Comparison of ENCODE assay signal across 8 mouse cellular contexts in genomic region chr7:44496771-44497109, GRCm38 (mm10). TPM values are rescaled to one million over a fixed set of nuclear protein-coding genes. Genes with fewer than 3 reads are reported as not detected.
A peak's percentile ranks its signal among the peaks of the same experiment; 100 is the strongest.
DNase-seq lines count a peak whose midpoint lies in the region; ATAC-seq and TF ChIP-seq lines count a peak whose summit lies in the region.

No protein-coding gene starts in this region.

- H3K27ac ChIP-seq in lung, embryonic 14.5 days (ENCODE audit: low read depth): peak overlapping the region; percentile 86
- peak overlapping the region; percentile 94 for H3K27ac ChIP-seq in embryonic facial prominence, embryonic 14.5 days (replicated peaks; ENCODE audit: low read depth, low read length)
- H3K27ac ChIP-seq in intestine, embryonic 16.5 days (ENCODE audit: low read length): peak overlapping the region; percentile 70
- H3K27ac ChIP-seq in neural tube, embryonic 13.5 days (replicated peaks): peak overlapping the region; percentile 95

- 1% methylated on average over 26 of the region's 26 CpGs for WGBS in lung, embryonic 14.5 days
- WGBS in embryonic facial prominence, embryonic 14.5 days: 0% methylated on average over 13 of the region's 26 CpGs
- WGBS in intestine, embryonic 16.5 days: under 1% methylated on average over 26 of the region's 26 CpGs
- WGBS in neural tube, embryonic 13.5 days: under 1% methylated on average over 26 of the region's 26 CpGs

- H3K4me3 ChIP-seq in lung, embryonic 14.5 days (ENCODE audit: low read depth, low read length): peak overlapping the region; percentile 70
- peak overlapping the region; percentile 76 for H3K4me3 ChIP-seq in embryonic facial prominence, embryonic 14.5 days (ENCODE audit: low read depth, low read length)
- H3K4me3 ChIP-seq in intestine, embryonic 16.5 days (ENCODE audit: low read length): peak overlapping the region; percentile 68
- peak overlapping the region; percentile 86 for H3K4me3 ChIP-seq in neural tube, embryonic 13.5 days

- peak overlapping the region; percentile 94 for H3K4me2 ChIP-seq in lung, embryonic 14.5 days
- H3K4me2 ChIP-seq in embryonic facial prominence, embryonic 14.5 days (ENCODE audit: low read depth, low read length): peak overlapping the region; percentile 84
- H3K4me2 ChIP-seq in intestine, embryonic 16.5 days (ENCODE audit: low read depth, low read length): peak overlapping the region; percentile 92
- H3K4me2 ChIP-seq in neural tube, embryonic 13.5 days: peak overlapping the region; percentile 85

- ATAC-seq in lung, embryonic 14.5 days (ENCODE audit: insufficient read depth): no peak
- ATAC-seq in embryonic facial prominence, embryonic 14.5 days (ENCODE audit: low read depth): no peak
- ATAC-seq in intestine, embryonic 16.5 days: no peak; the same call in 1 of the 2 replicates
- no peak for ATAC-seq in neural tube, embryonic 13.5 days (ENCODE audit: low read depth)

- TF ChIP-seq CTCF in lung, embryonic 14.5 days (IDR thresholded peaks at IDR 0.05; ENCODE audit: low read depth): peak; percentile 38

- H3K9ac ChIP-seq in lung, embryonic 14.5 days: peak overlapping the region; percentile 80
- H3K9ac ChIP-seq in embryonic facial prominence, embryonic 14.5 days (ENCODE audit: low read depth, low read length): peak overlapping the region; percentile 85
- peak overlapping the region; percentile 83 for H3K9ac ChIP-seq in intestine, embryonic 16.5 days (ENCODE audit: low read depth, low read length)
- peak overlapping the region; percentile 95 for H3K9ac ChIP-seq in neural tube, embryonic 13.5 days

- no peak for DNase-seq in lung, embryonic 14.5 days
- no peak for DNase-seq in lung, postnatal 25 days (ENCODE audit: low spot score)
- DNase-seq in embryonic facial prominence, embryonic 14.5 days (ENCODE audit: low spot score): no peak
- no peak for DNase-seq in yolk sac, embryonic 10.5 days (ENCODE audit: low spot score)
- DNase-seq in retina, embryonic 14.5 days (ENCODE audit: low spot score): no peak
- DNase-seq in embryo, embryonic 9.5 days (ENCODE audit: extremely low spot score): no peak

- H3K27me3 ChIP-seq in lung, embryonic 14.5 days (ENCODE audit: insufficient read depth, low read length): peaks cover 4% of the 10 kb centered on the region; the same call in 1 of the 2 replicates
- no peaks in the 10 kb centered on the region for H3K27me3 ChIP-seq in embryonic facial prominence, embryonic 14.5 days (replicated peaks; ENCODE audit: control insufficient read depth, insufficient read depth, low read length)
- no peaks in the 10 kb centered on the region for H3K27me3 ChIP-seq in intestine, embryonic 16.5 days (replicated peaks; ENCODE audit: control insufficient read depth, insufficient read depth, low read length)
- H3K27me3 ChIP-seq in neural tube, embryonic 13.5 days: no peaks in the 10 kb centered on the region

- H3K4me1 ChIP-seq in lung, embryonic 14.5 days (ENCODE audit: insufficient read depth): peaks cover 7% of the 10 kb centered on the region
- peaks cover 7% of the 10 kb centered on the region for H3K4me1 ChIP-seq in embryonic facial prominence, embryonic 14.5 days (ENCODE audit: control insufficient read depth, insufficient read depth, low read length)
- peaks cover 9% of the 10 kb centered on the region for H3K4me1 ChIP-seq in intestine, embryonic 16.5 days (ENCODE audit: control insufficient read depth, insufficient read depth, low read length)
- H3K4me1 ChIP-seq in neural tube, embryonic 13.5 days (replicated peaks): peaks cover 32% of the 10 kb centered on the region

- no peaks in the 10 kb centered on the region for H3K9me3 ChIP-seq in lung, embryonic 14.5 days (ENCODE audit: low read depth, low read length)
- no peaks in the 10 kb centered on the region for H3K9me3 ChIP-seq in embryonic facial prominence, embryonic 14.5 days (ENCODE audit: control insufficient read depth, low read length)
- H3K9me3 ChIP-seq in intestine, embryonic 16.5 days (ENCODE audit: control insufficient read depth, low read length): no peaks in the 10 kb centered on the region
- no peaks in the 10 kb centered on the region for H3K9me3 ChIP-seq in neural tube, embryonic 13.5 days

- H3K36me3 ChIP-seq in lung, embryonic 14.5 days (ENCODE audit: insufficient read depth): peaks cover 18% of the 10 kb centered on the region
- H3K36me3 ChIP-seq in embryonic facial prominence, embryonic 14.5 days (ENCODE audit: control insufficient read depth, insufficient read depth, low read length): peaks cover 28% of the 10 kb centered on the region
- peaks cover 10% of the 10 kb centered on the region for H3K36me3 ChIP-seq in intestine, embryonic 16.5 days (ENCODE audit: control insufficient read depth, insufficient read depth, low read length)
- H3K36me3 ChIP-seq in neural tube, embryonic 13.5 days: peaks cover 25% of the 10 kb centered on the region

RNA-seq across cellular contexts. Expression of gene Fam71e1, which starts 0.4 kb away (rescaled TPM):
- polyA plus RNA-seq in lung, embryonic 14.5 days (2014; fragmentation: Nextera tagmentation; extraction: Ambion mirVana): 9.1 and 11.3 TPM in 2 replicates
- polyA plus RNA-seq in embryonic facial prominence, embryonic 14.5 days (2014; fragmentation: Nextera tagmentation; extraction: Ambion mirVana): 5.4 and 10.7 TPM in 2 replicates
- 5.9 and 6.2 TPM in 2 replicates for polyA plus RNA-seq in intestine, embryonic 16.5 days (2015; fragmentation: Nextera tagmentation; extraction: Ambion mirVana)
- polyA plus RNA-seq in neural tube, embryonic 13.5 days (2015; fragmentation: Nextera tagmentation; extraction: Ambion mirVana): 23.0 and 29.8 TPM in 2 replicates

RNA-seq across cellular contexts. Expression of gene Emc10, which starts 0.4 kb away (rescaled TPM):
- polyA plus RNA-seq in lung, embryonic 14.5 days (2014; fragmentation: Nextera tagmentation; extraction: Ambion mirVana): 122 and 133 TPM in 2 replicates
- 140 and 145 TPM in 2 replicates for polyA plus RNA-seq in embryonic facial prominence, embryonic 14.5 days (2014; fragmentation: Nextera tagmentation; extraction: Ambion mirVana)
- polyA plus RNA-seq in intestine, embryonic 16.5 days (2015; fragmentation: Nextera tagmentation; extraction: Ambion mirVana): 77.2 and 87.0 TPM in 2 replicates
- polyA plus RNA-seq in neural tube, embryonic 13.5 days (2015; fragmentation: Nextera tagmentation; extraction: Ambion mirVana): 139 TPM in 2 replicates

RNA-seq across cellular contexts. Expression of gene Mybpc2, which starts 27.7 kb away (rescaled TPM):
- 0.14 and 0.26 TPM in 2 replicates for polyA plus RNA-seq in lung, embryonic 14.5 days (2014; fragmentation: Nextera tagmentation; extraction: Ambion mirVana)
- 0.38 and 0.57 TPM in 2 replicates for polyA plus RNA-seq in embryonic facial prominence, embryonic 14.5 days (2014; fragmentation: Nextera tagmentation; extraction: Ambion mirVana)
- polyA plus RNA-seq in intestine, embryonic 16.5 days (2015; fragmentation: Nextera tagmentation; extraction: Ambion mirVana): 0.38 and 0.45 TPM in 2 replicates
- 0.08 and 0.22 TPM in 2 replicates for polyA plus RNA-seq in neural tube, embryonic 13.5 days (2015; fragmentation: Nextera tagmentation; extraction: Ambion mirVana)

RNA-seq across cellular contexts. Expression of gene Josd2, which starts 29.0 kb away (rescaled TPM):
- polyA plus RNA-seq in lung, embryonic 14.5 days (2014; fragmentation: Nextera tagmentation; extraction: Ambion mirVana): 82.7 and 87.6 TPM in 2 replicates
- polyA plus RNA-seq in embryonic facial prominence, embryonic 14.5 days (2014; fragmentation: Nextera tagmentation; extraction: Ambion mirVana): 91.2 and 92.8 TPM in 2 replicates
- 83.5 and 86.3 TPM in 2 replicates for polyA plus RNA-seq in intestine, embryonic 16.5 days (2015; fragmentation: Nextera tagmentation; extraction: Ambion mirVana)
- polyA plus RNA-seq in neural tube, embryonic 13.5 days (2015; fragmentation: Nextera tagmentation; extraction: Ambion mirVana): 49.9 and 54.3 TPM in 2 replicates

RNA-seq across cellular contexts. Expression of gene Aspdh, which starts 31.5 kb away (rescaled TPM):
- polyA plus RNA-seq in lung, embryonic 14.5 days (2014; fragmentation: Nextera tagmentation; extraction: Ambion mirVana): 0.28 TPM in 1 of 2 replicates, not detected in the other
- polyA plus RNA-seq in embryonic facial prominence, embryonic 14.5 days (2014; fragmentation: Nextera tagmentation; extraction: Ambion mirVana): 0.43 and 0.47 TPM in 2 replicates
- polyA plus RNA-seq in intestine, embryonic 16.5 days (2015; fragmentation: Nextera tagmentation; extraction: Ambion mirVana): 2.3 and 2.4 TPM in 2 replicates
- polyA plus RNA-seq in neural tube, embryonic 13.5 days (2015; fragmentation: Nextera tagmentation; extraction: Ambion mirVana): 1.6 and 2.9 TPM in 2 replicates
